Mouse (Mus musculus) ES-E14 (cell line): Measurements from ENCODE around the gene Nprl2.

Experiments
- CHD2 ChIP-seq: IDR thresholded peaks from 2 replicates; pipeline ENCODE4 v1.6.1; 2014; ENCODE audit warnings: mild to moderate bottlenecking, low read depth, low read length, inconsistent platforms
- ZC3H11A ChIP-seq: IDR thresholded peaks from 2 replicates; pipeline ENCODE4 v1.6.1; 2012; ENCODE audit warnings: low read depth, mild to moderate bottlenecking, inconsistent platforms, low read length, borderline replicate concordance

GRCm38 (mm10) chr9:107569270-107569669 lies 27.2 kb downstream of the Nprl2 start:
- TF ChIP-seq ZC3H11A: no peak
- no peak for TF ChIP-seq CHD2
